Mouse (Mus musculus) spleen, adult 2 months (tissue): ENCODE measurements around the gene Mknk2.
A peak's percentile ranks its signal among the peaks of the same experiment; 100 is the strongest.

Experiments
- CTCF ChIP-seq: fragments of 200-500 bp; IDR thresholded peaks from 2 replicates; pipeline ENCODE4 v1.5.1; 2011; ENCODE audit warnings: mild to moderate bottlenecking, inconsistent platforms; ENCODE audit not compliant: insufficient read depth, insufficient read length, insufficient replicate concordance; ENCODE audit errors: extremely low read depth
- POLR2A ChIP-seq: fragments of 200-500 bp; IDR thresholded peaks from 2 replicates; pipeline ENCODE4 v1.6.1; 2011; ENCODE audit warnings: low read depth, low read length, inconsistent platforms

- TF ChIP-seq POLR2A (no peak), CTCF (peak; percentile 45; the same call in 1 of the 2 replicates)
Observed at GRCm38 (mm10) chr10:80659213-80659612, 18.7 kb downstream of the Mknk2 start.
